Mouse (Mus musculus): ENCODE results near the gene Olfr303. TPM values are rescaled to one million over a fixed set of nuclear protein-coding genes. Genes with fewer than 3 reads are reported as not detected.

Olfr303 gene
- not detected for polyA plus RNA-seq (2017; shearing (Covaris generic))

DNA sequence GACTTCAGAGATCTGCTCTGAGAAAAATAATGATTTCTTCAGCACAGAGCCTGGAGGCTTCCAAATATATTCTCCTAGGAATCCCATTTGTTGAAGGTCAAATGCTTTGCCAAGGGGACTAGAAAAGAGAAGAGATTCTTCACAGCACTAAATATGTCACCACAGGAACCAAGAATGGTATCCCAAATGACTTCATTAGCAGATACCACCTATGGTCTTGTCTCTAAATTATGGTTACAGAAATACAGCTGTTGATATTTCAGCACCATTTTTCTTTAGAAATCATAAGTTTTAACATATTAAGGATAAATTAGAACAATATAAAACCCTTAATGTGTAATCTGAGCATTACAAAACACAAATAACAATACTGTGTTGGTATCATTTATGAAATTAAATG lies at the start of gene Olfr303:
Gene Olfr303 (minus strand): TSS at position 101 of the 400 bp plus-strand sequence.

DNA sequence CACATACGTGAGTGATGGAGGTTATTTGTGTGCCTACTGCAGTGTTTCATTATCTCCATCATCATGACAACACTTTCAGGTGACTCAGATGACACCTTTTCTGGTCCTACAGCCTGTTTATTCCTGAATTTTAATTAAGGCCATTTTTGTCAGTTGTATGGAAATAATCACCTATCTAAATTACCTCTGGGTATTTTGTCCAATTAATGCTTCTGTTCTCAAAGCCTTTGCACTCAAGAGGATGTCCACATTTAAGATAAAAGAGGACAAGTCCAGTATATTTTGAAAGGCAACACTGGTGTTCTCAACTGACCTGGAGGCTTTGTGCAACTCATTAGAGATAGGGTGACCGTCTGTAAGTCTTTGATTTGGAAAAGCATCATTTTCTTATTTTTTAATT lies 6.0 kb upstream of the Olfr303 start, which contains the start of gene Olfr301:
Gene Olfr301 (plus strand): TSS at position 301 of the 400 bp plus-strand sequence.

DNA sequence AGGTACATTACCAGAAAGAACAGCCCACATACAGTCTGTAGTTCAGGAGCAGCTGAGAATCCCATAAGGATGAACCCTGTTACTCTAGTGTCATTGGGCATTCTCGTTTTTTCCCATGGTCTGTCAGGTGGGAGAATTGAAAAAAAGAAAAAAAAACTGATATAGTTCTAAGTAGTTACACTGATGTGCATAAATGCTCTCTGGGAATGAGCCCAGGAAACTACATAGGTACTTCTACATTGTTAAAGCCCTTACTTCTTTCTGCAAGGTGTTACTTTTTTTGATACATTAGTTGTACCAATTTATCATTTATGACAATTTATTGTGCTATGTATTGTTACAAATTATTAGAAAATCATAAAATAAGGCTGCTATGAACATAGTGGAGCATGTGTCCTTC lies 11.0 kb downstream of the Olfr303 start, which contains the start of gene Olfr304:
Gene Olfr304 (minus strand): TSS at position 101 of the 400 bp plus-strand sequence.

DNA sequence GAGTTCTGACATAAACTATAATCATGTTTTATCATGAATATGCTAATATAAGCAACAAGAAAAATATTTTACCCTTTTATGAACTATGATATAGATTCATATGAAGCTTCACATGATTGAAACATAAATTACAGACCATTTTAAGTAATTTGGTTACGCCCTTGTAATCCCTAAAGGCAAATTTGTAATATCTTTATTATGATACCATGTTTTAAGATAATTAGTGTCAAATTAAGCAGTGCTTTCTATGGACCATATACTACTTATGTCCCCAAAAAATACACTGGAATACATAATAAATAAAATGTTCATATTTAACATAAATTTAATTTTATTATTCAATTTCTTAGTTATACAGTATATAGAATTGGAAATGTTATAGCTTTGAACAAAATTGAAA lies 30.8 kb downstream of the Olfr303 start, which contains the start of gene Olfr305:
Gene Olfr305 (minus strand): TSS at position 101 of the 400 bp plus-strand sequence.

Other genes starting within 250 kb of the Olfr303 start
- gene Vmn2r75, start 226.0 kb downstream of the Olfr303 start, polyA plus RNA-seq (2017; shearing (Covaris generic)) = not detected
- gene Vmn2r76, start 151.5 kb downstream of the Olfr303 start, polyA plus RNA-seq (2017; shearing (Covaris generic)) = 0.07 TPM
- not detected for gene Olfr310, start 120.6 kb downstream of the Olfr303 start, polyA plus RNA-seq (2017; shearing (Covaris generic))
- gene Olfr309, start 84.1 kb downstream of the Olfr303 start, polyA plus RNA-seq (2017; shearing (Covaris generic)) = not detected
- not detected for gene Olfr308, start 72.2 kb downstream of the Olfr303 start, polyA plus RNA-seq (2017; shearing (Covaris generic))
- gene Olfr307, start 60.2 kb downstream of the Olfr303 start, polyA plus RNA-seq (2017; shearing (Covaris generic)) = not detected
- not detected for gene Olfr305, start 30.9 kb downstream of the Olfr303 start, polyA plus RNA-seq (2017; shearing (Covaris generic))
- not detected for gene Olfr304, start 11.1 kb downstream of the Olfr303 start, polyA plus RNA-seq (2017; shearing (Covaris generic))
- not detected for gene Olfr301, start 6.1 kb upstream of the Olfr303 start, polyA plus RNA-seq (2017; shearing (Covaris generic))
- gene Olfr299, start 62.1 kb upstream of the Olfr303 start, polyA plus RNA-seq (2017; shearing (Covaris generic)) = not detected
- gene Olfr298, start 94.7 kb upstream of the Olfr303 start, polyA plus RNA-seq (2017; shearing (Covaris generic)) = not detected
- not detected for gene Olfr297, start 122.2 kb upstream of the Olfr303 start, polyA plus RNA-seq (2017; shearing (Covaris generic))
- 0.06 TPM for gene Olfr295, start 186.1 kb upstream of the Olfr303 start, polyA plus RNA-seq (2017; shearing (Covaris generic))
- gene Olfr294, start 218.9 kb upstream of the Olfr303 start, polyA plus RNA-seq (2017; shearing (Covaris generic)) = not detected

Data from naive thymus-derived CD4-positive, alpha-beta T cell, adult 5 months (primary cell).